Mouse (Mus musculus): Measurements from ENCODE around the gene Car1. TPM values are rescaled to one million over a fixed set of nuclear protein-coding genes. Genes with fewer than 3 reads are reported as not detected.
A peak's percentile ranks its signal among the peaks of the same experiment; 100 is the strongest.
"Not testable (repeated sequence)": the region's sequence is repeated elsewhere in the genome, so short reads cannot be mapped to it uniquely, and the experiment has no call there.

Gene Car1
- 1.7 and 2.9 TPM in 2 replicates for polyA plus RNA-seq (2012; rRNA removed)

- DNase-seq (ENCODE audit: low read depth) = no peak
Measured at GRCm38 (mm10) chr3:14808211-14808610, at the start of gene Car1. Gene Car1, minus strand, starts transcription at chr3:14808368.

GRCm38 (mm10) chr3:14857874-14858273, 49.7 kb upstream of the Car1 start:
- DNase-seq (ENCODE audit: low read depth) = no peak

GRCm38 (mm10) chr3:14854446-14854845, 46.3 kb upstream of the Car1 start:
- DNase-seq (ENCODE audit: low read depth) = no peak

- DNase-seq (ENCODE audit: low read depth) = no peak
Measured at GRCm38 (mm10) chr3:14853966-14854365, 45.8 kb upstream of the Car1 start.

- no peak for DNase-seq (ENCODE audit: low read depth)
Measured at GRCm38 (mm10) chr3:14848587-14849254, 40.6 kb upstream of the Car1 start.

GRCm38 (mm10) chr3:14839466-14840118, 31.4 kb upstream of the Car1 start:
- no peak for DNase-seq (ENCODE audit: low read depth)

GRCm38 (mm10) chr3:14838936-14839335, 30.8 kb upstream of the Car1 start:
- no peak for DNase-seq (ENCODE audit: low read depth)

- DNase-seq (ENCODE audit: low read depth) = no peak
Measured at GRCm38 (mm10) chr3:14832766-14833165, 24.6 kb upstream of the Car1 start.

- no peak for DNase-seq (ENCODE audit: low read depth)
Measured at GRCm38 (mm10) chr3:14831219-14831835, 23.2 kb upstream of the Car1 start.

GRCm38 (mm10) chr3:14828896-14829295, 20.7 kb upstream of the Car1 start:
- DNase-seq (ENCODE audit: low read depth) = no peak

GRCm38 (mm10) chr3:14819844-14820504, 11.8 kb upstream of the Car1 start:
- DNase-seq (ENCODE audit: low read depth) = no peak

- not testable (repeated sequence) for DNase-seq (ENCODE audit: low read depth)
Measured at GRCm38 (mm10) chr3:14815396-14815795, 7.2 kb upstream of the Car1 start.

GRCm38 (mm10) chr3:14806702-14807101, 1.5 kb downstream of the Car1 start:
- DNase-seq (ENCODE audit: low read depth) = no peak

- no peak for DNase-seq (ENCODE audit: low read depth)
Measured at GRCm38 (mm10) chr3:14805962-14806361, 2.2 kb downstream of the Car1 start.

GRCm38 (mm10) chr3:14804906-14805305, 3.3 kb downstream of the Car1 start:
- DNase-seq (ENCODE audit: low read depth) = no peak

- DNase-seq (ENCODE audit: low read depth) = no peak
Measured at GRCm38 (mm10) chr3:14797069-14797468, 11.1 kb downstream of the Car1 start.

GRCm38 (mm10) chr3:14795292-14796020, 12.7 kb downstream of the Car1 start:
- no peak for DNase-seq (ENCODE audit: low read depth)

- DNase-seq (ENCODE audit: low read depth) = no peak
Measured at GRCm38 (mm10) chr3:14792032-14792431, 16.1 kb downstream of the Car1 start.

- no peak for DNase-seq (ENCODE audit: low read depth)
Measured at GRCm38 (mm10) chr3:14787607-14788006, 20.6 kb downstream of the Car1 start.

GRCm38 (mm10) chr3:14787136-14787535, 21.0 kb downstream of the Car1 start:
- no peak for DNase-seq (ENCODE audit: low read depth)

GRCm38 (mm10) chr3:14786551-14787079, 21.6 kb downstream of the Car1 start:
- peak; percentile 20 for DNase-seq (ENCODE audit: low read depth)

- no peak for DNase-seq (ENCODE audit: low read depth)
Measured at GRCm38 (mm10) chr3:14785353-14785752, 22.8 kb downstream of the Car1 start.
